In genomic region chr3:52413187-52413746, GRCm38 (mm10) we compare ENCODE assay signal across 9 mouse cellular contexts.
A peak's percentile ranks its signal among the peaks of the same experiment; 100 is the strongest.
DNase-seq lines count a peak whose midpoint lies in the region; ATAC-seq and TF ChIP-seq lines count a peak whose summit lies in the region.
"Had no signal": no experiment of that assay in that cellular context is flagged by ENCODE, and none has a peak within 500 bp of the region (broad histone marks: within the 10 kb centered on the region; RNA-seq: fewer than 3 reads in every experiment).

No protein-coding gene starts in this region.

- no peak overlapping the region for H3K9ac ChIP-seq in lung, embryonic 14.5 days
- H3K9ac ChIP-seq in embryonic facial prominence, embryonic 11.5 days (replicated peaks; ENCODE audit: low read length): no peak overlapping the region

- H3K4me2 ChIP-seq in lung, embryonic 14.5 days: peak overlapping the region; percentile 23
- H3K4me2 ChIP-seq in embryonic facial prominence, embryonic 11.5 days (ENCODE audit: low read depth, low read length): no peak overlapping the region

- peak; percentile 63 for ATAC-seq in lung, embryonic 14.5 days (ENCODE audit: insufficient read depth)
- ATAC-seq in embryonic facial prominence, embryonic 11.5 days (replicated peaks; ENCODE audit: insufficient number of reproducible peaks, low FRiP score, low TSS enrichment, low read depth): 0 out of 2 replicates have a peak, but pooled peaks have one; percentile 17

- peak; percentile 77 for DNase-seq in lung, embryonic 14.5 days
- no peak for DNase-seq in lung, postnatal 25 days (ENCODE audit: low spot score)
- peak; percentile 69 for DNase-seq in embryonic facial prominence, embryonic 11.5 days (ENCODE audit: low spot score)
- DNase-seq in kidney, postnatal 14 days: peak; percentile 35
- DNase-seq in retina, embryonic 14.5 days (ENCODE audit: low spot score): peak; percentile 39
- no peak for DNase-seq in urinary bladder, postnatal 36 days (ENCODE audit: low spot score in 2 of 2)
- DNase-seq in layer of hippocampus, postnatal 14 days (ENCODE audit: low spot score in 2 of 2): no peak
- DNase-seq in testis, postnatal 10 days (ENCODE audit: low spot score): no peak
- DNase-seq: cerebellum, postnatal 36 days had no signal

- H3K9me3 ChIP-seq in lung, embryonic 14.5 days (ENCODE audit: low read depth, low read length): no peaks in the 10 kb centered on the region
- no peaks in the 10 kb centered on the region for H3K9me3 ChIP-seq in embryonic facial prominence, embryonic 11.5 days (replicated peaks; ENCODE audit: control insufficient read depth, low read length)

- no peaks in the 10 kb centered on the region for H3K27me3 ChIP-seq in lung, embryonic 14.5 days (ENCODE audit: insufficient read depth, low read length)
- no peaks in the 10 kb centered on the region; the same call in 1 of the 2 replicates for H3K27me3 ChIP-seq in embryonic facial prominence, embryonic 11.5 days (ENCODE audit: control insufficient read depth, insufficient read depth, low read length)

- WGBS in lung, embryonic 14.5 days: 7% methylated on average over 10 of the region's 10 CpGs
- 7% methylated on average over 10 of the region's 10 CpGs for WGBS in embryonic facial prominence, embryonic 11.5 days

- TF ChIP-seq CTCF in lung, embryonic 14.5 days (IDR thresholded peaks at IDR 0.05; ENCODE audit: low read depth): no peak

- peaks cover 28% of the 10 kb centered on the region for H3K4me1 ChIP-seq in lung, embryonic 14.5 days (ENCODE audit: insufficient read depth)
- no peaks in the 10 kb centered on the region; the same call in 1 of the 2 replicates for H3K4me1 ChIP-seq in embryonic facial prominence, embryonic 11.5 days (ENCODE audit: control insufficient read depth, insufficient read depth, low read length)

- H3K36me3 ChIP-seq in lung, embryonic 14.5 days (ENCODE audit: insufficient read depth): no peaks in the 10 kb centered on the region
- H3K36me3 ChIP-seq in embryonic facial prominence, embryonic 11.5 days (replicated peaks; ENCODE audit: control insufficient read depth, insufficient read depth, low read depth, low read length): no peaks in the 10 kb centered on the region

- H3K4me3 ChIP-seq in lung, embryonic 14.5 days (ENCODE audit: low read depth, low read length): no peak overlapping the region
- no peak overlapping the region for H3K4me3 ChIP-seq in embryonic facial prominence, embryonic 11.5 days (ENCODE audit: low read depth, low read length)

- peak overlapping the region; percentile 61 for H3K27ac ChIP-seq in lung, embryonic 14.5 days (ENCODE audit: low read depth)
- H3K27ac ChIP-seq in embryonic facial prominence, embryonic 11.5 days (replicated peaks; ENCODE audit: low read depth, low read length): no peak overlapping the region; the same call in 1 of the 2 replicates

Comparison
In these comparisons a context has a peak if more than half of its experiments do, and no peak if none do; other contexts are left out.
1. DNase-seq: peak in lung, embryonic 14.5 days (single experiment), embryonic facial prominence, embryonic 11.5 days (single experiment), kidney, postnatal 14 days (single experiment) and retina, embryonic 14.5 days (single experiment); none in lung, postnatal 25 days (single experiment), urinary bladder, postnatal 36 days (0 of 2), layer of hippocampus, postnatal 14 days (0 of 2) and testis, postnatal 10 days (single experiment).